ENCODE assay signal across 16 mouse cellular contexts in the genomic region with DNA sequence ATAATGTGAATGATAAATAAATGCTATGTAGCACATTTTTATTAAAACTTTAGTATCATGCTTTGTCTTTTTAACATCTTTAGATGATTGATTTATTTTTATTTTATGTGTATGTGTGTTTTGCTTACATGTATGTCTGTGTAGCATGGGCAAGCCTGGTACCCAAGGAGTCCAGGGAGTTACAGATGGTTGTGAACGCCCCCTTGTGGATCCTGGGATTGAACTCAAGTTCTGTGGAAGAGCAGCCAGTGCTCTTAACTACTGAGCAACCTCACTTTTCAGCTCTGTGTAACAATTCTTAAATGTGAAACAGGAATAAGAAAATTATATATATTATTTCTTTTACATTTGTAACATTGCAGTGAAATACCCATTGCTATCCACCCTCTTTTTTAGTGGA.
DNase-seq lines count a peak whose midpoint lies in the region; ATAC-seq and TF ChIP-seq lines count a peak whose summit lies in the region.
"Had no signal": no experiment of that assay in that cellular context is flagged by ENCODE, and none has a peak within 500 bp of the region (broad histone marks: within the 10 kb centered on the region; RNA-seq: fewer than 3 reads in every experiment).

No protein-coding gene starts in this region.

- peak; percentile 23 for DNase-seq in CD4-positive, CD25-positive, alpha-beta regulatory T cell, adult 2 months (ENCODE audit: low read depth, low spot score)
- DNase-seq in liver, postnatal 0 days: no peak
- no peak for DNase-seq in liver
- DNase-seq in induced T-regulatory cell, adult 2 months (ENCODE audit: low read depth): peak; percentile 6
- DNase-seq in gastrocnemius, adult 8-10 months (ENCODE audit: low spot score in 2 of 2): no peak
- no peak for DNase-seq in B cell, adult 2 months
- DNase-seq: adrenal gland, postnatal 14 days; cerebellum, adult 18-20 months; kidney, postnatal 14 days; layer of hippocampus, postnatal 36 days; right cerebral cortex, postnatal 14 days had no signal

- no peaks in the 10 kb centered on the region for H3K27me3 ChIP-seq in liver, postnatal 0 days (ENCODE audit: insufficient read depth, low read length)
- H3K27me3 ChIP-seq in ES-Bruce4 (ENCODE audit: control insufficient read depth, insufficient read depth, low read length, poor library complexity, severe bottlenecking): no peaks in the 10 kb centered on the region
- H3K27me3 ChIP-seq: limb, embryonic 13.5 days had no signal

- no peak overlapping the region for H3K9ac ChIP-seq in liver, postnatal 0 days (replicated peaks)
- H3K9ac ChIP-seq in ES-Bruce4 (ENCODE audit: low read depth, poor library complexity, severe bottlenecking): no peak overlapping the region
- H3K9ac ChIP-seq: limb, embryonic 13.5 days had no signal

- H3K4me2 ChIP-seq in liver, postnatal 0 days (ENCODE audit: low read depth, low read length): no peak overlapping the region
- H3K4me2 ChIP-seq: limb, embryonic 13.5 days had no signal

- TF ChIP-seq CTCF in liver, postnatal 0 days (IDR thresholded peaks at IDR 0.05; ENCODE audit: low read depth): 0 out of 2 replicates have a peak, but pooled peaks have one; percentile 25
- TF ChIP-seq CTCF in ES-Bruce4 (IDR thresholded peaks at IDR 0.05; ENCODE audit: low read depth, low read length): peak; percentile 1

- 15% methylated on average over 1 of the region's 1 CpGs for WGBS in liver, postnatal 0 days (ENCODE audit: insufficient replicate concordance)

- no peak overlapping the region for H3K27ac ChIP-seq in liver, postnatal 0 days (ENCODE audit: low read depth)
- no peak overlapping the region for H3K27ac ChIP-seq in ES-Bruce4 (ENCODE audit: insufficient read depth, low read length)
- H3K27ac ChIP-seq: limb, embryonic 13.5 days had no signal

- no peak for ATAC-seq in CD4-positive, CD25-positive, alpha-beta regulatory T cell, adult 4 months
- ATAC-seq in liver, postnatal 0 days: no peak
- ATAC-seq: hindbrain, embryonic 16.5 days had no signal

- TF ChIP-seq POLR2A in ES-Bruce4 (IDR thresholded peaks at IDR 0.05; ENCODE audit: insufficient read depth, low read length): no peak

- no peak for TF ChIP-seq EP300 in liver, postnatal 0 days (IDR thresholded peaks at IDR 0.05; ENCODE audit: low read depth)
- TF ChIP-seq EP300 in ES-Bruce4 (IDR thresholded peaks at IDR 0.05; ENCODE audit: insufficient read depth, low read depth, low read length): no peak

- H3K9me3 ChIP-seq in liver, postnatal 0 days (ENCODE audit: low read length): no peaks in the 10 kb centered on the region
- no peaks in the 10 kb centered on the region for H3K9me3 ChIP-seq in ES-Bruce4 (replicated peaks; ENCODE audit: control insufficient read depth, insufficient read depth, low read length, poor library complexity, severe bottlenecking)
- H3K9me3 ChIP-seq: limb, embryonic 13.5 days had no signal

- no peaks in the 10 kb centered on the region for H3K36me3 ChIP-seq in liver, postnatal 0 days (replicated peaks; ENCODE audit: insufficient read depth, low read length)
- H3K36me3 ChIP-seq in ES-Bruce4 (ENCODE audit: control insufficient read depth, insufficient read depth, low read length, poor library complexity, severe bottlenecking): no peaks in the 10 kb centered on the region
- H3K36me3 ChIP-seq: limb, embryonic 13.5 days had no signal

- H3K4me3 ChIP-seq in liver, postnatal 0 days (ENCODE audit: low read depth, low read length): no peak overlapping the region
- no peak overlapping the region for H3K4me3 ChIP-seq in ES-Bruce4 (ENCODE audit: low read depth, low read length)
- H3K4me3 ChIP-seq: erythroblast, embryonic 14.5 days; limb, embryonic 13.5 days had no signal

- H3K4me1 ChIP-seq in liver, postnatal 0 days (ENCODE audit: insufficient read depth): 0 out of 2 replicates have a peak, but pooled peaks cover 3% of the 10 kb centered on the region
- no peaks in the 10 kb centered on the region for H3K4me1 ChIP-seq in ES-Bruce4 (ENCODE audit: control insufficient read depth, insufficient read depth, low read length)
- H3K4me1 ChIP-seq: limb, embryonic 13.5 days had no signal

Comparison
In these comparisons a context has a peak if more than half of its experiments do, and no peak if none do; other contexts are left out.
1. DNase-seq: peak in CD4-positive, CD25-positive, alpha-beta regulatory T cell, adult 2 months (single experiment) and induced T-regulatory cell, adult 2 months (single experiment); none in liver, postnatal 0 days (single experiment), liver (single experiment), gastrocnemius, adult 8-10 months (0 of 2) and B cell, adult 2 months (0 of 2).